Mouse (Mus musculus): ENCODE measurements around the gene B3galt6. TPM values are rescaled to one million over a fixed set of nuclear protein-coding genes. Genes with fewer than 3 reads are reported as not detected.

Gene B3galt6
- total RNA-seq, 2 experiments from 2014 or later = 1.3 to 2.3 TPM

GRCm38 (mm10) chr4:155992906-155993547, 578 bp upstream of the B3galt6 start:
- ATAC-seq (replicated peaks; ENCODE audit: low FRiP score, poor library complexity, severe bottlenecking) = peak; percentile 82

DNA sequence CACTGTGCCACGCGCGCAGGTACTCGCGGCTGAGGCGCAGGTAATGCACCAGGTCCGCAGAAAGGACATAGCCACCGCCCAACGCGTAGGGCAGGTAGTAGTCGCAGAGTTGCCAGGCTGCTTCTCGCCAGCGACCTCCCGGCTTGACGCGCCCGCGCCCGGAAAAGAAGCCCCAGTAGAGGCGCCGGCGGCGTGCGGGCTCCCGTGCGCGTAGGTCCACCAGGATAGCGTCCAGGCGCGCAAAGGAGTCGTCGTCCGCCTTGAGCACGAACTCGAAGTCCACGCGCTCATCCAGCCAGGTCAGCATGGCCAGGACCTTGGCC, 580 bp downstream of the B3galt6 start:
- no peak for ATAC-seq (replicated peaks; ENCODE audit: low FRiP score, poor library complexity, severe bottlenecking)

DNA sequence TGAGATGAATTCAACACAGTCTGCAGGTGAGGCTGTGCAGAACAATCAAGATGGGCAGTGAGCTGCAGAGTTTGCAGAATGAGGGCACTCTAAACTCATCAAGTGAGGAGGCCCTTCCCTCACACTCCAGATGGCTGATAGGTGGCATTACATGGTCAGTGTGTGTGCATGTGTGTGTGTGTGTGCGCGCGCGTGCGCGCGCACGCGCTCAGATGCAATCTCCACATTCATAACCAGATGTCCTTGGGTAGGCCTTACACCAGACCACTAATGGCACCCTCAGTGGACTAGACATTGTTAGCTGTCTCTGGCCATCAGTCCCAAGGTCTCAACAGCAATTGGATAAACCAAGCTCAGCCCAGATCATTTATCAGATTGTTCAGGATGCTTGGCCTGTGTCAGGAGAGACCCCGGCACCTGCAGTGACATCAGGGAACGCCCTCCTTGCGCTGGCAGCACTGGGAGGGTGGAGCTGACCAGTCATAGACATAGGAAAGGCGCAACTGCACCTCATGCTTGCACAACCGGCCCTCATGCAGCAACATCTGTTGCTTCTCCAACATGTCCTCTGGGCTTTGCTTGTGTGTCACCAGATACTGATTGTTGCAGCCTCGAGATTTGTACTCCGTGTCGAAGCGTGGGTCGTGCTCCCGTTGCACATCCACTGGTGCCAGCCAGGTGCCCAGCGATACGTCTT, 1.1 kb downstream of the B3galt6 start:
- ATAC-seq (replicated peaks; ENCODE audit: low FRiP score, poor library complexity, severe bottlenecking) = no peak

DNA sequence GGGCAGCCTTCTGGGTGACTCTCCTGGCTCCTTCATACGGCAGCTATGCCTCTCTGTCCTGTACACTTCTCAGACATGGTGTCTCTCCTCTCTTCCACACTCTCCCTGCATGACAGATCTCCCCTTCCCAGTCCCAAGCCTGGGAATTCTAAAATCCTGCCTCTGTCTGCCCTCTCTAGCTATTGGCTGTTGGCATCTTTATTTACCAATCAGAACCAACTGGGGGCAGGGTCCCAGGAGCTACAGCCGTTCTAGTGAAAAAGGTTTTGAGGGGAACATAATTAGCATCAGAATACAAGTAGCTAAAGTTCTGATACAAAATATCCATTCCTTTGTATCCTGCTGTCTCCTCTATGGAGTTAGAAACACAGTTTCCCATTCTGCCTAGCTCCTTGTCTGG, 8.7 kb downstream of the B3galt6 start:
- ATAC-seq (replicated peaks; ENCODE audit: low FRiP score, poor library complexity, severe bottlenecking) = 0 out of 2 replicates have a peak, but pooled peaks have one; percentile 47

DNA sequence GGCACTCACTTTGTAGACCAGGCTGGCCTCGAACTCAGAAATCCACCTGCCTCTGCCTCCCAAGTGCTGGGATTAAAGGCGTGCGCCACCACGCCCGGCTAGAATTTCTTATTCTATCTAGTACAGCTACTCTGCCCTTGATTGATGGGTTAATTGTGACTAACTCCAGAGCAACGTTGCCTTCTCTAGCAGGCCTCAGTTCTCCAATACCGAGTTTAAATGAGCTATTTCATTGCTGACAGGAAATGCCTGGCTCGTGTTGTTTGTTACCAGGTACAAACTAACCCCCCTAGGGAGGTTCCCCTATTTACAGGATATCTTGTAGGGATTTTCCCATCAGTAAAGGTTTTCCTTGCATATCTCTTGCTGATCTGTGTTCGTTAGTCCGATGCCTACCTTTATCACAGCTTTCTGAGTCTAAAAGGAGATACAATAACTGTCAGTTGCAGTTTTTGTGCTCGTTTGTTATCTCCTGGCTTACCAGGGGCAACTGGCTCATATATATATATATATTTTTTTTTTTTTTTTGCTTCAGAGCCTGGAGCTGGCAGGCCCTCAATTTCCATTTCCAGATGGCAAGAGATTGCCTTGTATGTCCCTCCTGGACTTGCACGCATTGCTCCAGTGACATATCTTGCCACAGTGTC, 10.9 kb downstream of the B3galt6 start:
- no peak for ATAC-seq (replicated peaks; ENCODE audit: low FRiP score, poor library complexity, severe bottlenecking)

DNA sequence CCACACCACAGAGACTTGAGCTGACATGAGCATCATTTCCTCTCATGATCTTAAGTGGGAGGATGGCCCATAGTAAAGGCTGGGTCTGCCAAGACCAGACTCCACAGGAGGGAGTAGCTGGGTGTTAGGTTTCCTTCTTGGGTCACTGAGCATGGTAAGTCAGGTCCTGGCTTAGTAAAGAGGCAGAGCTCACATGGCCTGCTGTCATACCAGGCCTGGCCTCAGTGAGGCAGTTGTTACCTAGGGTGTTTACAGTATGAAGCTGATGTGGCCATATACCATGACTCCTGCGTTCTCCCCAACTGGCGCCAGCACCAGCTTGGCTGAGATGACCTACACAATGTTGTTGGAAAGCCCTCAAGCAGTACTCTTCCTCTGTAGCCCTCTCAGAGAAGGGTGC, 19.2 kb downstream of the B3galt6 start:
- ATAC-seq (replicated peaks; ENCODE audit: low FRiP score, poor library complexity, severe bottlenecking) = no peak

DNA sequence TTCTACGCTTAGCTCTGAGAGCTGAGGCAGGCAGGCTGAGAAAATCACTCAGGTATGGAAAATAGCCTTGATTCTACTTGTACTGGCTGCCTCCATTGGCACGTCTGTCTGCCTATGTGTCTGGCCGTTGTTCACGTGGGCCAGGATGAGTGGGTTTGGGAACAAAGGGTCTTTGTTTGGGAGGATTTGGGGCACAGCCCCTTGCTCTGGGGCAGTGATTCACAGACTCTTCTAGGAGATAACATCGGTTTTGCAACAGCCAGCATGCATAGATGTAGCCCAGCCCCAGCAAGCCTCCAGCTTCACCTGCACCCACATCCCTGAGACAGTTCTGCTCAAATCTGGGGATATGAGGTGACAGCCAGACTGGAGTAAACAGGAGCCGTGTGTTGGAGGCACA, 19.8 kb downstream of the B3galt6 start:
- no peak for ATAC-seq (replicated peaks; ENCODE audit: low FRiP score, poor library complexity, severe bottlenecking)

GRCm38 (mm10) chr4:155970286-155970685, 22.2 kb downstream of the B3galt6 start:
- 0 out of 2 replicates have a peak, but pooled peaks have one; percentile 44 for ATAC-seq (replicated peaks; ENCODE audit: low FRiP score, poor library complexity, severe bottlenecking)

DNA sequence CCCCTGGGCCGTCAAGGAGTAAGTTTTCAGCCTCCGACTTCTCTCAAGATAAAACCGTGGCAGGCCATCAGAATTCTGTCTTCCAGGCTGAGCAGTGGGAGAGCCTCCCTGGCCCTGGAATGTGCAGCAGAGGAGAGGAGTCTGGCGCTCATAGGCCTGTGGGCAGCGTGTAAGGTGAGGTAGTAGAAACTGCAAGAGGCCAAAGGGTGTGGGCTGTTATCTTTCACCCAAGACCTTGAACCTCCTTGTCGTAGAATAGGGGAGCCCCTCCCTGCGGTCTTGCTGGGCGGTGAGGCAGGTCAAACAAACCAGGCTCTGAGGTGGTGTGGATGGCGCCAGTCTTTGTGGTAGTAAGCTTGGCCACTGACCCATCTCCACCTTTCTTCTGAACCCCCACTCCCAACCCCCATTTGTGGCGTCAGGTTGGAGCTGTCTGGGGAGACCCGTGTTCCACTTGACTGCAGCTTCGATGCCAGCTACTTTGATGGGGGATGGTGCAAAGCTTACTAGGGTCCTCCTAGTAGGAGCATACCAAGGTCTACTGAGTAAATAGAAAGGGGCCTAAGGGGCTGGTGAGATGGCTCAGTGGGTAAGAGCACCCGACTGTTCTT, 23.3 kb downstream of the B3galt6 start:
- ATAC-seq (replicated peaks; ENCODE audit: low FRiP score, poor library complexity, severe bottlenecking) = peak; percentile 77

DNA sequence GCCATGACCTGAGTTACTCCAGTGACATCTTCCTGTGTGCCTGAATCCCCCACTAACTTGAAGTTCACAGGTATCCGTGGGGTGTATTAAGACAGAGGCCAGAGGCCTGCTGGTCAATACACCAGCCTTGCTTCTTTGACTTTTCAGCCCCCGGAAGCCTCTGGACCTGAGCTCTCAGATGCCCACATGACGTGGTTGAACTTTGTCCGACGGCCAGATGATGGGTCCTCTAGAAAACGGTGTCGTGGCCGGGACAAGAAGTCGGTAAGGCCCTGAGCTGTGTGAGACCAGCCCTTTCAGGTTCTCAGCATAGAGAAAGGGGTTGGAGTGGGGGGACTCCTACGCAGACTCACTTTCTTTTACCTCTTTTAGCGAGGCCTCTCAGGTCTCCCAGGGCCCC, 28.1 kb downstream of the B3galt6 start:
- ATAC-seq (replicated peaks; ENCODE audit: low FRiP score, poor library complexity, severe bottlenecking) = no peak

GRCm38 (mm10) chr4:155963106-155963505, 29.3 kb downstream of the B3galt6 start:
- peak; percentile 44 for ATAC-seq (replicated peaks; ENCODE audit: low FRiP score, poor library complexity, severe bottlenecking)

DNA sequence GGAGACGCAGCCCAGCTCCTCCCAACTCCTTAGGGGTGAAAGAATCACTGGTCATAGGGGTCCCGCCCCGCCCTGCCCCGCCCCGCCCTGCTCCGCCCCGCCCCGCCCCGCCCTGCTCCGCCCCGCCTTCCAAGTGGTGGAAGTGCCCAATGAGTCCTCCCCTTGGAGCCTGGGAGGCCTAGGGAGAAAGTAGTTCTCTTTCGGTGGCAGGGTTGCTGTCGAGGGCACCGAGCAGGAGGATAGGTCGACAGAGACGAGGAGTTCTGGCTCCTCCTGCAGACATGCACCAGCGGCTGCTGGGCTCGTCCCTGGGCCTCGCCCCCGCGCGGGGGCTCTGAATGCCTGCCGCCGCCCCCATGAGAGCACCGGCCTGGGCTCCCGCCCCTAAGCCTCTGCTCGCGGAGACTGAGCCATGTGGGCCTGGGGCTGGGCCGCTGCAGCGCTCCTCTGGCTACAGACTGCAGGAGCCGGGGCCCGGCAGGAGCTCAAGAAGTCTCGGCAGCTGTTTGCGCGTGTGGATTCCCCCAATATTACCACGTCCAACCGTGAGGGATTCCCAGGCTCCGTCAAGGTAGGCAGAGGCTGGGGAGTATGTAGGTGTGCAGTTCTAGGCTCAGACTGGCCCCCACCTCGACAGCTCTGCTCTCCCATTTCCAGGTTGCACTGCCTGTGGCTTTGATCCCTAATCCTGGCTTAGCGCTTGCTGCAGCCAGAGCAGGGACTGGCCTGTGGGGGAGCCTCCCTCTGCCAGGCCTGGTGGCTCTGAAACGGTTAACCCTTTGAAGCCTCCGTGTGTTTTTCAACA, 30.1 kb downstream of the B3galt6 start, which contains the start of gene C1qtnf12:
TSS of gene C1qtnf12 (plus strand) at position 152 of the 805 bp plus-strand sequence.
- ATAC-seq (replicated peaks; ENCODE audit: low FRiP score, poor library complexity, severe bottlenecking) = peak; percentile 44

DNA sequence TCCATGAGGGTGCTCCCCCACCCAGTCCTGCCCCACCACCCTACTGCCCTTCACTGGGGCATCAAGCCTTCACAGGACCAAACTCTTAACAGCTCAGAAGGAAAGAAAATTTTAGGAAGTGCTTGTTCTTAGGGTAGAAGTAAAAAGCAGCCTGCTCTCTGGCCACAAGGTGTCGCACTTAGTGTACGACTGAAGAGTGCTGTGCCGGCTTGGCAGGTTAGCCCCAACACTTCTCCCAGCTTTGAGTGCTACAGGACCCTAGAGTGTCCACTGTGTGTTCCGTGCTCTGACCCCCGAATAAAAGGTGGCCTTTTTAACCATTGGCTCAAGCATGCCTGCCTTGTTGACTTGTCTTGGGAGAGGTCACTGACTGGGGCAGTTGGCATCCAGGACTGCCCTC, 33.2 kb downstream of the B3galt6 start:
- ATAC-seq (replicated peaks; ENCODE audit: low FRiP score, poor library complexity, severe bottlenecking) = peak; percentile 57

GRCm38 (mm10) chr4:155955491-155955890, 37.0 kb downstream of the B3galt6 start:
- no peak for ATAC-seq (replicated peaks; ENCODE audit: low FRiP score, poor library complexity, severe bottlenecking)

DNA sequence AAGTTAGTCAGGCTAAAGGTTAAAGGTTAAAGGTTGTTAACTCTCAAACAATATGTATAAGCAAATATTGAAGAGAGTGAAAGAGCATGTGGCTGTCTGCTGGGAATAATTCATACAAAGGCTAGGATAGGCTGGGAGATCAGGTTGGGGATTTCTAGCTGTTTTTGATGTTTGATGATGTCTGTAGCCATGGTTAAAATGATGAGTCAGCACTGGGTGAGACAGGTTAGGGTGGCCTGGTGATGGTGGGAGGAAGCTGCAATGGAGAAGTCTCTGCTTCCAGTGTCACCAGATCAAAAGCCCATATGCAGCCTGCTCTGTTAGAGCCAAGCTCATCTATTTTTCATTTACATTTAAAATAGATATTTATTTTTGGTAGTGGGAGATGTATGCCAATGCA, 45.4 kb downstream of the B3galt6 start:
- no peak for ATAC-seq (replicated peaks; ENCODE audit: low FRiP score, poor library complexity, severe bottlenecking)

- ATAC-seq (replicated peaks; ENCODE audit: low FRiP score, poor library complexity, severe bottlenecking) = no peak
These were observed 48.2 kb downstream of the B3galt6 start for GRCm38 (mm10) chr4:155944271-155944670.

DNA sequence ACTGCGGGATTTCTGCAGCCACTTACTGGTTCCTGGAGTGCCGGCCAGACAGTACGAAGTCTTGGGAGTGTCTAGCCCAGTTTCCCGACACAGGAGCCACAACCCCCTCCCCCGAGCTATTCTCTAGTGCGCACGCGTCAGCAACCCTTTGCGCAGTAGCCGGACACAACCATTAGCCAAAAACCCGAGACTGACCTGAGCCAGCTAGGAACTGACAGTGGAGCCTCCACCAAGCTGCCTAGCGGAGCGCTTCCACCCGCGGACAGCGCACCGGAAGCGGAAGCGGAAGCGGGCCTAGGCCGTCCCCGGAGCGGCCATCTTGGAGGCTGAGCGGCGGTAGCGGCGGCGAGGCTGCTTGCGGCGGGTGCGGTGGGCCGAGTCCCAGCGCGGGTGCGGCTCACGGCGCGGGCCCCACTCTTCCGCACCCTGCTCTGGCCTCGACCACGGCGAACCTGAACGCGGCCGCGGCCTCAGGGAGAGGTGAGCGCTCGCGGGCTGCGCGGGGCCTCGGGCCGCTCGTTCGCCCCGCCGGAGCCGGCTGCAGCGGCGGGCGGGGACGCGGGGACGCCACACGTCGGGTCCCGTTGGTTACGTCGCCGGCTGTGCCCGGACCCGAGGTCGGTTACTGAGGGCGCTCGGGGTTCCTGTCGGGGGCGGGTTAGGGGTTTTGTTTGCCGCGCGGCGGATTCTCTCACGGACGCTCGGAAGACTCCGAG, 48.8 kb downstream of the B3galt6 start, which contains the start of gene Ube2j2:
TSS of gene Ube2j2 (plus strand) at position 298 of the 716 bp plus-strand sequence.
- peak; percentile 98 for ATAC-seq (replicated peaks; ENCODE audit: low FRiP score, poor library complexity, severe bottlenecking)

GRCm38 (mm10) chr4:155943049-155943452, 49.4 kb downstream of the B3galt6 start:
- ATAC-seq (replicated peaks; ENCODE audit: low FRiP score, poor library complexity, severe bottlenecking) = peak; percentile 20
